Mouse (Mus musculus): ENCODE results near the gene Fkbp10.

Fkbp10 gene

DNA sequence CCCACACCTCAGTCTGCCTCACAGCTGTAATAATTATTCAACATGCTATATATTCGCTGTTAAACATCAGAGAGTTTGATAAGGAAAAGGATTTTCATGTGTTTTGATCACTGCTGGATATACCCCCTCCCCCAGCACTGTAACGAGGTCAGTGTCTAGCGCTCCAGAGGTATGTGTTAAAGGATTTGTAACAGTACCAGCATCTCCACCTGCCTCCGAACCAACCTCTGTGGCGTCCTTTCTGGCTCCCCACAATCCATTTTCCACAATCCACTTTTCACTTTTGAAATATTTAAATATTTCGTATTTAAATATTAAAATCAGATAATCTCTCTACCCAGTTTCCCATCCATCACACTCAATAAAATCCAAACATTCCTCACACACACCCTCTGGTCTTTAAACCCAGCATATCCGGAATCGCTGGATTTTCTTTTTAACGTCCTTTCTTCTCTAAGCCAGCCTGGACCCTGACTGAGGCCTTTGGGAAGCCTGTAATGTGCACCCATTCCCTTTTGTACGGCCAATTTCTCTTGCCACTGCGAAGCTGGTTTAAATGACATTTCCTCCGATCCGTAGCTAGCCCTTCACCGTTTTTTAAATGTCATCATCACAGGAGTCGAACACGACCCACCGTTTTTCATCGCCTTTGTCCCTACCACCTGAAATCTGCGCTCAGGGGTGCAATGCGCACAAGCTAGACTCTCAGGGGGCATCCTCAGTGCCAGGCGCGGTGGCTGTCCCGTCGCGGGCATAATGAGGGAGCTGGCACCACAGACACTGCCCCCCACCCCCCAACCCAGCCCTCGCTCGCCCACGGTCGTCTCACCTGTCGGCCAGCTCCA, 56.1 kb downstream of the Fkbp10 start:
- peak; percentile 17 for DNase-seq (ENCODE audit: low read depth, low spot score)

DNA sequence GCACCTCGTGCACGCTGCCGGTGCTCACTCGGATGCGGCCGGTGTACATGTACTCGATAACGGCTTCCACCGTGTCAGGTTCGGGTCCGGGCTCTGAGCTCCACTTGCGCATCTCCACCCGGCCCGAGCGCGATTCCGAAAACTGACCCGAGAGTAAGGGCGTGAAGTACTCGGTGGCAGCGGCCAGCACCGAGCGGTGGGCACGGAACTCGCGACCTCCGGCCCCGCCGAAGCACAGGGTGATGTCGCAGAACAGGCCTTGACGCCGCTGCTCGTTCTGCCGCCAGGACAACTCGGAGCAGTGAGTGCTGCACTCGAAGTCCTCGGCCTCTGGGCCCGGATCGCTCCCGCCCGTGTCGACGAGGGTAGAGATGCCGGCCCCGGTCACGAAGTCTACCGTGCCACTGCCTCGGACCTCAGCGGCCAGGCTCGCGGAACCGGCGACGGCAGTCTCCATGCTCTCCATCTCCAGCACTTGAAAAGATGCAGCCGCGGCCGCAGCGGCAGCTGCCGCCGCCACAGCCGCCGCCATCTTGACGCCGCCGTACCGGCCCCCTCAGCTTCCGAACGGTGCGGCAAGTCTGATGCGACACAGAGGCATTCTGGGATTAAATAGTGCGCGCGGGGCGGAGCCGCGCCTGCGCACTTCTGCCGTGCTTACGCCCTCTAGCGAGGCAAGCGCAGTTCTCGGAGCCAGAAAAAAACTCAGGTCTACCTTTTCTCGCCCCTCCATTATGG, 56.9 kb downstream of the Fkbp10 start, which contains the start of gene Klhl11:
TSS of gene Klhl11 (minus strand) at position 545 of the 738 bp plus-strand sequence.
- DNase-seq (ENCODE audit: low read depth, low spot score), result peak; percentile 99

DNA sequence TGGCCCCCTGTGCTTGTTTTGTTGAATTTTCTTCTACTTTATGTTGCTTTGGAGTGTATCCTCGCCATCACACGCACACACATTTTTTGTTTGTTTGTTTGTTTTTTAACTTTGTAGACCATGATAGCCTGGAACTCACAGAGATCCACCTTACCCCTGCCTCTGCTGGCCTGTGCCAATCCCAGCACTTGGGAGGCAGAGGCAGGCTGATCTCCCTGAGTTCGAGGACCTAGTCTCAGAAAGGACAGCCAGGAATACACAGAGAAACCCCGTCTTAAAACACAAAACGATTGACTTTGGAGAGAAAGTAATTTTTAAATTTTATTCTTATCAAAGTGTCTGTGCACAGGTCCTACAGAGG, 57.4 kb downstream of the Fkbp10 start:
- no peak for DNase-seq (ENCODE audit: low read depth, low spot score)
